Mouse (Mus musculus) limb, embryonic 12.5 days (tissue): Measurements from ENCODE around the gene Gm26920. TPM values are rescaled to one million over a fixed set of nuclear protein-coding genes. Genes with fewer than 3 reads are reported as not detected.

ENCODE experiments used
- ATAC-seq: fragments of 200-750 bp; cut with Nextera tagmentation; 2 replicates; pipeline ENCODE4 v1.8.0; 2017; ENCODE audit warnings: low read depth, moderate TSS enrichment; ENCODE audit not compliant: insufficient number of reproducible peaks, insufficient read depth, low FRiP score, low TSS enrichment
- H3K27ac ChIP-seq: fragments of 300-500 bp; sonication (generic); 2 replicates; pipeline ENCODE4 v1.5.1; 2016; ENCODE audit warnings: mild to moderate bottlenecking, moderate library complexity
- H3K27me3 ChIP-seq: fragments of 300-500 bp; sonication (generic); 2 replicates; pipeline ENCODE4 v1.6.1; 2016; ENCODE audit warnings: mild to moderate bottlenecking, moderate library complexity
- H3K36me3 ChIP-seq: fragments of 300-500 bp; sonication (generic); 2 replicates; pipeline ENCODE4 v1.6.1; 2016; ENCODE audit warnings: mild to moderate bottlenecking, moderate library complexity
- H3K4me1 ChIP-seq: fragments of 300-500 bp; sonication (generic); replicated peaks from 2 replicates; pipeline ENCODE4 v1.6.1; 2016
- H3K4me2 ChIP-seq: fragments of 300-500 bp; sonication (generic); 2 replicates; pipeline ENCODE4 v1.6.1; 2016; ENCODE audit warnings: mild to moderate bottlenecking, moderate library complexity
- H3K4me3 ChIP-seq: fragments of 300-500 bp; sonication (generic); replicated peaks from 2 replicates; pipeline ENCODE4 v1.5.1; 2016; ENCODE audit warnings: mild to moderate bottlenecking
- H3K9ac ChIP-seq: fragments of 300-500 bp; sonication (generic); replicated peaks from 2 replicates; pipeline ENCODE4 v1.6.1; 2016; ENCODE audit warnings: mild to moderate bottlenecking, moderate library complexity
- H3K9me3 ChIP-seq: fragments of 300-500 bp; sonication (generic); 2 replicates; pipeline ENCODE4 v1.6.1; 2016; ENCODE audit warnings: mild to moderate bottlenecking, moderate library complexity
- WGBS: fragments of 180-500 bp; shearing (Covaris S2); methylation state at CpG from one replicate; pipeline ENCODE4 v1.1.7; 2016; 5-methylcytosine and 5-hydroxymethylcytosine counted together
- polyA plus RNA-seq: library from polyadenylated mRNA; unstranded; fragments of >200 nt; fragmentation: Nextera tagmentation; extraction: Ambion mirVana; gene quantifications from 2 replicates; pipeline ENCODE4 v1.2.1, GENCODE M21; 2016

Gm26920 gene
- polyA plus RNA-seq, 1 experiment from 2014 or later: 3.4 TPM

DNA sequence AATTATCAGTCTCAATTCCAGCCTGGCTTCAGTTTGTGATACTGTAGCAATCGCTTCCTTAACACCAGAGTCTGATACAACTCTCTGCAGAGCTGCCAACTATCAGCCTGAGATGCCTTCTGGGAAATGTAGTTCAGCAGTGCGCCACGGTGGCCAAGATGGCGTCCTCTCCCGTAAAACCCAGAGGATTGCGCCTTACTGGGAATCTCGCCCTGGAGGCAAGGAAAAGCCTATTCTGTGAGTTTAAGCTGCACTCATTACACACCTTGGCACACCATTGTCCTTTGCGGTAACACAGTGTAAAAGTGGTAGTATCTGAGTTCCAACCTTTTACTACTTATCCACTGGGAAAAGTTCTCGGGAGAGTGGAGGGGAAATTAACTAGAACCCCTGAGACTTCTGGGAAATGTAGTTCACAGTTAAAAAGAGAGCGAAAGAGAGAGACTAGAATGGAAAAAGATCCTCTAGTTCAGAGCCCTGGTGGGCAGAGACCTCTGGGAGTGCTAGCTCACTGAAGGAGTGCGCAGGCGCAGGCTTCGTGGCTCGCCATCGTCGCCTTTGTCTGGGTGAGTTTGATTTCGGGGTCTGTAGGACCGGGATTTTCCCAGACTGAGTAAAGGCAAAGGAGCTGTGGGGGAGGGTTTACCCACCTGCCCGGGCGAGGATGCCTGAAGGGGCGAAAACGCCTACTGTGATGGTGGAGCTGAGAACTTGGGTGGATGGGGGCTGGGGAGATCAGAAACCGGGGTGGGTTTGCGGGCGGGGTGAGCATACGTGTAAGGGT lies 4.6 kb upstream of the Gm26920 start, which contains the start of gene Zfp260:
Gene Zfp260, plus strand, starts transcription at position 132 of the 784 bp plus-strand sequence.
- peak; percentile 77 for ATAC-seq
- WGBS: under 1% methylated on average over 26 of the region's 26 CpGs
- Histone ChIP-seq H3K27ac (peak within 1 kb of the TSS; percentile 98), H3K36me3 (peaks cover 24% of the 10 kb centered on the region), H3K4me3 (peak within 1 kb of the TSS; percentile 57), H3K9ac (peak within 1 kb of the TSS; percentile 88), H3K9me3 (no peaks in the 10 kb centered on the region), H3K4me2 (peak within 1 kb of the TSS; percentile 70), H3K4me1 (peaks cover 16% of the 10 kb centered on the region), H3K27me3 (no peaks in the 10 kb centered on the region)

DNA sequence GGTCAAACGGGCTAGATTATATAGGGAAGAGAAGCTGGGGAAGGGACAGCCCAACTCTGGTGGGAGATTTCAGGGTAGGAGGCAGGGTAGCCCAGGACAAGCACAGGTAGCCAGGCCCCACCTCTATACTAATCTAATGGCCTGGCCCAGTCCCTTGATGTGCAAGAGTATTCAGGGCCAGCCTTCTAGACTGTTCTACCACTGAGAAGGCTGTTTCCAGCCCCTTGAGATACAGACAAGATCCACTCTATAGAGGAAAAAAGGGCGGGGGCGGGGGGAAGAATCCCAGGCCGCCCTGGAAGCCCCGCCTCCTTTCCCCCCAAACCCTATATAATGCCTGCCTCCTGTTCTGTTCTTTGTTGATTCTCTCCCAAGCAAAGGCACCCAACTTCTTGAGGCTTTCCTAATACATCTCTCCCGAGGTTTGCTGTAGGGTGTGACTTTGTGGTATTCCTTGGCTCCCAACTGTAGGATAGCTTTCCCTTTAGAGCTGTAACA lies 3.8 kb upstream of the Gm26920 start:
- Histone ChIP-seq H3K4me3 (peak overlapping the region; percentile 57), H3K27ac (peak overlapping the region; percentile 98; the same call in 1 of the 2 replicates), H3K27me3 (no peaks in the 10 kb centered on the region), H3K4me2 (peak overlapping the region; percentile 70), H3K9ac (no peak overlapping the region), H3K9me3 (no peaks in the 10 kb centered on the region), H3K36me3 (peaks cover 16% of the 10 kb centered on the region), H3K4me1 (peaks cover 22% of the 10 kb centered on the region)
- WGBS: 69% methylated on average over 6 of the region's 6 CpGs
- no peak for ATAC-seq

DNA sequence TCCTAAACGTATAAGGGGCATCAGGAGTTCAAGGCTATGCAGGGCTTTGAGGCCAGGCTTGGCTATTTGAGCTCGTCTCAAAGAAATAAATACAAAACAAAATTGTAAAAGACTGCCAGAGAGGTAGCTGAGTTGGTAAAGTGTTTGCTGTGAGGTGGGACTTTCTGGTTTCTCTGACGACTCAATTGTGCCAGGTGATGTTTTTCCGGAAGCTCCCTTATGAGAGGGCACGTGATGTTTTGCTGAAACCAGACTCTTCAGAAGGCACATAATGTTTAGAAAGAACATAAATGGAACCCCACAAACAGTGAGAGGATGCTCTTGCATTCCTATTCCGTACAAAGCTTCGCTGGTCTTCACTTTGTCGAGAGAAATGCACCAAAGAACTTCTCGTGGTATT lies 2.5 kb upstream of the Gm26920 start:
- H3K27ac ChIP-seq: no peak overlapping the region
- no peaks in the 10 kb centered on the region for H3K27me3 ChIP-seq
- H3K4me3 ChIP-seq: no peak overlapping the region
- peaks cover 6% of the 10 kb centered on the region for H3K36me3 ChIP-seq
- WGBS: 86% methylated on average over 9 of the region's 9 CpGs
- H3K4me2 ChIP-seq: no peak overlapping the region
- no peak overlapping the region for H3K9ac ChIP-seq
- peaks cover 30% of the 10 kb centered on the region for H3K4me1 ChIP-seq
- H3K9me3 ChIP-seq: no peaks in the 10 kb centered on the region
- ATAC-seq: no peak

- ATAC-seq: no peak
- H3K27ac ChIP-seq: no peak overlapping the region
- WGBS: 9% methylated on average over 9 of the region's 9 CpGs
- H3K4me3 ChIP-seq: peak overlapping the region; percentile 59
- peaks cover 26% of the 10 kb centered on the region for H3K4me1 ChIP-seq
- peak overlapping the region; percentile 72 for H3K4me2 ChIP-seq
- H3K9ac ChIP-seq: peak overlapping the region; percentile 28; the same call in 1 of the 2 replicates
- H3K27me3 ChIP-seq: no peaks in the 10 kb centered on the region
- no peaks in the 10 kb centered on the region for H3K9me3 ChIP-seq
- peaks cover 11% of the 10 kb centered on the region for H3K36me3 ChIP-seq
Measured at GRCm38 (mm10) chr7:30090970-30091585, 868 bp upstream of the Gm26920 start.

- peak overlapping the region; percentile 72 for H3K4me2 ChIP-seq
- H3K36me3 ChIP-seq: peaks cover 27% of the 10 kb centered on the region
- 16% methylated on average over 6 of the region's 6 CpGs for WGBS
- 0 out of 2 replicates have a peak, but pooled peaks cover 3% of the 10 kb centered on the region for H3K9me3 ChIP-seq
- H3K4me1 ChIP-seq: peaks cover 26% of the 10 kb centered on the region
- peak overlapping the region; percentile 59 for H3K4me3 ChIP-seq
- peak overlapping the region; percentile 73 for H3K9ac ChIP-seq
- H3K27ac ChIP-seq: no peak overlapping the region
- ATAC-seq: no peak
- H3K27me3 ChIP-seq: no peaks in the 10 kb centered on the region
Measured at GRCm38 (mm10) chr7:30089405-30089804, 805 bp downstream of the Gm26920 start.

DNA sequence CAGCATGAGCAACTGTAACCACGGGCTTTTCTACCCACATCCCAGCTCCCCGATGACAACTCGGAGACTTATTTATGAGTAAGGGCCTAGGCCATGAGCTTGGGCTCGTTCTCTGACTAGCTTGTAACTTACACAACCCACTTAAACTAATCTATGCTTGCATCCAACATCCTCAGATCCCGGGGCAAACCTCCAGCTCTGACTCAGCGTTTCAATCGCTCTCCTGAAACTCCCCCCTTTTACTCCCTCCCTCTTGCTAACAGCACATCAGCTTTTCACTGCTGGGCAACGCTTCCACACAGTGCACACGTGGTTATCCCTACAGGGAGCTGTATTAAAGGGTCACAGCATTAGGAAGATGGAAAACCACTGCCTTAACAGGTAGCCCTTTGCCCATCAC lies 3.7 kb downstream of the Gm26920 start:
- Histone ChIP-seq H3K9me3 (0 out of 2 replicates have a peak, but pooled peaks cover 3% of the 10 kb centered on the region), H3K36me3 (peaks cover 56% of the 10 kb centered on the region), H3K27me3 (no peaks in the 10 kb centered on the region), H3K9ac (no peak overlapping the region), H3K4me1 (peaks cover 20% of the 10 kb centered on the region), H3K27ac (no peak overlapping the region), H3K4me3 (no peak overlapping the region), H3K4me2 (no peak overlapping the region)
- no peak for ATAC-seq
- 88% methylated on average over 9 of the region's 9 CpGs for WGBS

DNA sequence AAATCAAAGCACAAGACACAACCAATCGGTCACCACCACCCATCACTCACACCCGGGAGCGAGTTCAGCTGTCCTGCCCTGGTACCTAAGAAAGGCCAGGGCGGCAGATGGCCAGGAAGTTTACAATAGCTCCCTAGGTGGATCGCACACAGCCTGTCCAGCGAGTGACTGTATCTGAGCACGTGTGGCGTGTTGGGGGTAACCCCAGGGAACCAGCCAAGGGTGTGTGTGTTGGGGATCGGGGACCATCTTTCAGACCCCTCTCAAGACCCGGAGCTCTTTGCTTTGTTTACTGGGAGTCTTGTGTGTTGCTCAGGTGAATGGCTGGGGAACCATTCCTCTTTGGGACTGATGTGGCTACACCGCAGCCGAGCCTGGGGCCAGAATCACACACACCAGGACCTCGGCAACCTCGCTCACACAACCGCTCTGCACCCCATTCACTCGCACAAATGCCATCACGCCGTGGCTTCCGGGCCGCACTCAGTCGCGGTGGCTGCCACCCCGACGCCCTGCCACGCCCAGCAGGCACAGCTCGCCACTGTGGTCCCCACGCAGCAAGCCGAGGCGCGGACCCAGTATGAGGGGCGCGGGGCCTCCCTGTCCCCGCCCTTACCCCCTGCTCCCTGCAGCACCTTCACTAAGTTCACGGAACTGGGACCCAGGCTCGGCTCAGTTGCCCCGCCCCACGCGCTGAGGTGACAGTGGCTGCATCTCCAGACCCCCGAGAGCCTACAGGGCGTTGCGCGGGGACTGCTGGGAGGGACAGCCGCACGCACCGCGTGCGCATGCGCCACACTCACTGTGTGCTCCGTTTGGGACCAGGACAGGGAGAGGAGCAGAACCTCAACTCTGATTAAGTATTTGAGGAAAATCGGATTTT lies 17.8 kb downstream of the Gm26920 start, which contains the start of gene Zfp82:
Gene Zfp82, minus strand, starts transcription at position 755 of the 883 bp plus-strand sequence.
- H3K9ac ChIP-seq: peak within 1 kb of the TSS; percentile 72
- peak; percentile 85 for ATAC-seq
- peaks cover 44% of the 10 kb centered on the region for H3K36me3 ChIP-seq
- no peaks in the 10 kb centered on the region for H3K9me3 ChIP-seq
- no peaks in the 10 kb centered on the region for H3K27me3 ChIP-seq
- H3K4me2 ChIP-seq: peak within 1 kb of the TSS; percentile 93
- WGBS: under 1% methylated on average over 50 of the region's 50 CpGs
- peak within 1 kb of the TSS; percentile 81 for H3K4me3 ChIP-seq
- H3K27ac ChIP-seq: peak within 1 kb of the TSS; percentile 76
- H3K4me1 ChIP-seq: no peaks in the 10 kb centered on the region; the same call in 1 of the 2 replicates

- no peak overlapping the region for H3K9ac ChIP-seq
- H3K4me2 ChIP-seq: no peak overlapping the region
- no peak overlapping the region for H3K4me3 ChIP-seq
- H3K4me1 ChIP-seq: no peaks in the 10 kb centered on the region
- ATAC-seq: no peak; the same call in 1 of the 2 replicates
- H3K27me3 ChIP-seq: no peaks in the 10 kb centered on the region
- no peak overlapping the region for H3K27ac ChIP-seq
- H3K9me3 ChIP-seq: no peaks in the 10 kb centered on the region
- 83% methylated on average over 5 of the region's 5 CpGs for WGBS
- H3K36me3 ChIP-seq: peaks cover 68% of the 10 kb centered on the region
Measured at GRCm38 (mm10) chr7:30064622-30065021, 25.6 kb downstream of the Gm26920 start.

- no peaks in the 10 kb centered on the region for H3K27me3 ChIP-seq
- H3K36me3 ChIP-seq: peaks cover 73% of the 10 kb centered on the region
- H3K4me2 ChIP-seq: no peak overlapping the region
- WGBS: 85% methylated on average over 5 of the region's 5 CpGs
- no peak overlapping the region for H3K27ac ChIP-seq
- no peak overlapping the region for H3K9ac ChIP-seq
- no peak overlapping the region for H3K4me3 ChIP-seq
- no peaks in the 10 kb centered on the region for H3K9me3 ChIP-seq
- ATAC-seq: no peak
- no peaks in the 10 kb centered on the region for H3K4me1 ChIP-seq
Measured at GRCm38 (mm10) chr7:30062478-30062877, 27.7 kb downstream of the Gm26920 start.

DNA sequence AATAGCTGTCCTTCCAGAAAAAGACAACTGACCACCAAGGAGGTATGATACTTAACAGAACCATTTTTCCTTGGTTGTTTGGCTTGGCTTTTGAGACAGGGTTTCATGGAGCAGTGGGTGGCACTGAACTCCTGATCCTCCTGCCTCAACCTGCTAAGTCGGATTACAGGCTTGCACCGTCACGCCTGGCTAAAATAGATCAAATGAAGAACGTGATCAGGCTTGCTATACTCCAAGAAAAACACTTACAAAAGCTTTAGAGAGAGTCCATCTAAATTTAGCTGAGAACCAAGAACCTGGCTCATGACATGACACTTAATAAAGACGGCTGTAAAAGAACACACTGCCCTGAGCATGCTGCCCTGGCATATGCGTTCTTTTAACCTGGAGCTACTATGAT lies 29.9 kb downstream of the Gm26920 start:
- Histone ChIP-seq H3K9me3 (no peaks in the 10 kb centered on the region), H3K4me1 (no peaks in the 10 kb centered on the region), H3K4me3 (no peak overlapping the region), H3K4me2 (no peak overlapping the region), H3K27me3 (no peaks in the 10 kb centered on the region), H3K27ac (no peak overlapping the region), H3K36me3 (peaks cover 80% of the 10 kb centered on the region), H3K9ac (no peak overlapping the region)
- ATAC-seq: no peak
- whole genome bisulfite sequencing: 81% methylated on average over 6 of the region's 6 CpGs
